Mouse (Mus musculus) liver, postnatal 0 days (tissue): ENCODE data around the gene Klf13. TPM values are rescaled to one million over a fixed set of nuclear protein-coding genes. Genes with fewer than 3 reads are reported as not detected.

Source experiments
- ATAC-seq: fragments of 200-750 bp; cut with Nextera tagmentation; 2 replicates; pipeline ENCODE4 v1.8.0; 2017; ENCODE audit warnings: mild to moderate bottlenecking, moderate library complexity
- DNase-seq: peaks from one replicate; pipeline ENCODE4 v3.0.0-alpha.2; 2016
- H3K27ac ChIP-seq: fragments of 300-500 bp; sonication (generic); 2 replicates; pipeline ENCODE4 v1.5.1; 2014; ENCODE audit warnings: antibody characterized with exemption, moderate library complexity, mild to moderate bottlenecking, low read depth
- H3K27me3 ChIP-seq: fragments of 300-500 bp; sonication (generic); 2 replicates; pipeline ENCODE4 v1.6.1; 2014; ENCODE audit warnings: low read length, control low read depth, mixed read lengths; ENCODE audit not compliant: insufficient read depth
- H3K36me3 ChIP-seq: fragments of 300-500 bp; sonication (generic); replicated peaks from 2 replicates; pipeline ENCODE4 v1.6.1; 2014; ENCODE audit warnings: mild to moderate bottlenecking, control low read depth, low read length, moderate library complexity, mixed read lengths; ENCODE audit not compliant: insufficient read depth
- H3K4me1 ChIP-seq: fragments of 300-500 bp; sonication (generic); 2 replicates; pipeline ENCODE4 v1.6.1; 2014; ENCODE audit warnings: antibody characterized with exemption, mild to moderate bottlenecking, control low read depth; ENCODE audit not compliant: insufficient read depth
- H3K4me2 ChIP-seq: fragments of 300-500 bp; sonication (generic); 2 replicates; pipeline ENCODE4 v1.6.1; 2014; ENCODE audit warnings: low read depth, mild to moderate bottlenecking, low read length, moderate library complexity, mixed read lengths
- H3K4me3 ChIP-seq: fragments of 300-500 bp; sonication (generic); 2 replicates; pipeline ENCODE4 v1.5.1; 2014; ENCODE audit warnings: low read depth, low read length
- H3K9ac ChIP-seq: fragments of 300-500 bp; sonication (generic); replicated peaks from 2 replicates; pipeline ENCODE4 v1.6.1; 2014; ENCODE audit warnings: mild to moderate bottlenecking, moderate library complexity
- H3K9me3 ChIP-seq: fragments of 300-500 bp; sonication (generic); 2 replicates; pipeline ENCODE4 v1.6.1; 2016; ENCODE audit warnings: mild to moderate bottlenecking, control low read depth, low read length, mixed read lengths
- CTCF ChIP-seq: sonication (generic); IDR thresholded peaks from 2 replicates; pipeline ENCODE4 v1.5.1; 2016; ENCODE audit warnings: antibody characterized with exemption, low read depth
- EP300 ChIP-seq: IDR thresholded peaks from 2 replicates; pipeline ENCODE4 v1.6.1; 2016; ENCODE audit warnings: antibody characterized with exemption, low read depth, mild to moderate bottlenecking
- WGBS: fragments of 180-500 bp; shearing (Covaris S2); extraction: QIAGEN DNeasy Blood & Tissue Kit; methylation state at CpG from one replicate; pipeline ENCODE4 v1.1.7; 2014; ENCODE audit not compliant: insufficient replicate concordance; 5-methylcytosine and 5-hydroxymethylcytosine counted together
- polyA plus RNA-seq: library from polyadenylated mRNA; unstranded; fragments of >200 nt; fragmentation: Nextera tagmentation; extraction: Ambion mirVana; gene quantifications from 2 replicates; pipeline ENCODE4 v1.2.1, GENCODE M21; 2015

The Klf13 gene
- polyA plus RNA-seq, 1 experiment from 2014 or later = 25.7 TPM

DNA sequence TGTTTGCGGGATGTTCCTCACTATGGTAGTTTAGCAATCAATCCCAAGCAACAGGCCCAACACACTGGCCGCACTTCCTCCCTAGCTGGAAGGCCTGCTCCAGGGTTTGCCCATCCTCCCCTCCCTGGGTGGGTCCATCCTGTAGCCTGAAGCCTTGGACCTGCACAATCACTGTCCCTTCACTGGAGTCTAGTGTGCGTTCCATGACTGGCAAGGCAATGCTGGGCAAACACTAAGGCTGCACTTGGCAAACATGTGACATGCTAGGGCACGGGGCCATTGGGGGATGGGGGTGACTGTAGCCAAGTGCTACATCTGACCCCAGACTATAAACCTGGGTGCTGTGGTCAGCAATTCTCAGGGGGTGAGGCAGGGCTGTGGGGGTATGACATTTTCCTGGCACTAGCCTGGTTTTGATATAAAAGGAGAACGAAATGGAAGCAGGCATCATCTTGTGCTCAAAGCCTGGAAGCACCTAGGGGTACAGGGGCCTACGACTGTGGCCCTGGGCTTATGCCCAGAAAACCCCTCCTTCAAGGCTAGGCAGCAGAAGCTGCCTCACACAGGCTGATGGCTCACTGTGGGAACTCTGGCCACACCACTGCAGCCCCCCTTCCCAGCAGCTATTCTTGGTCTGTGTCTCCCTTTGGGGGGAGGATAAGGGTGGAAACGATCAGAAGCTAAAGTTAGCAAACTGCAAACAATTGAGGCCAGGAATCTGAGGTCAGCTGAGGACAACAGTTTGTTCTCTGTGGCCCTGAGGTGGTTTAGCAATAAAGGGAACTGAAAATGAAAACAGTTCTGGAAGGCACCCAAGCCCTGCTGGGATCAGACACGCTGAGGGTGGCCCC is 27.1 kb downstream of the Klf13 start:
- peaks cover 90% of the 10 kb centered on the region for H3K4me1 ChIP-seq
- H3K27me3 ChIP-seq = no peaks in the 10 kb centered on the region
- H3K9ac ChIP-seq = peak overlapping the region; percentile 62
- peaks cover 5% of the 10 kb centered on the region; the same call in 1 of the 2 replicates for H3K36me3 ChIP-seq
- peak; percentile 75 for DNase-seq
- H3K9me3 ChIP-seq = no peaks in the 10 kb centered on the region
- H3K4me2 ChIP-seq = peak overlapping the region; percentile 58
- peak overlapping the region; percentile 99 for H3K27ac ChIP-seq
- ATAC-seq = peak; percentile 77
- TF ChIP-seq CTCF = no peak
- TF ChIP-seq EP300 = peak; percentile 79; the same call in 1 of the 2 replicates
- WGBS = 26% methylated on average over 8 of the region's 8 CpGs
- no peak overlapping the region for H3K4me3 ChIP-seq

GRCm38 (mm10) chr7:63910912-63911311 is 27.8 kb downstream of the Klf13 start:
- ATAC-seq = peak; percentile 34
- peak; percentile 61 for DNase-seq
- 27% methylated on average over 4 of the region's 4 CpGs for WGBS

GRCm38 (mm10) chr7:63910225-63910624 is 28.5 kb downstream of the Klf13 start:
- Histone ChIP-seq H3K9ac (peak overlapping the region; percentile 50), H3K9me3 (no peaks in the 10 kb centered on the region), H3K4me3 (no peak overlapping the region), H3K36me3 (peaks cover 5% of the 10 kb centered on the region; the same call in 1 of the 2 replicates), H3K4me2 (peak overlapping the region; percentile 58; the same call in 1 of the 2 replicates), H3K27ac (peak overlapping the region; percentile 99), H3K4me1 (peaks cover 92% of the 10 kb centered on the region), H3K27me3 (no peaks in the 10 kb centered on the region)
- DNase-seq (no peak), ATAC-seq (no peak)
- TF ChIP-seq CTCF = no peak
- no peak for TF ChIP-seq EP300
- WGBS = 67% methylated on average over 5 of the region's 5 CpGs

More at GRCm38 (mm10) chr7:63910912-63911311, 27.8 kb downstream of the Klf13 start:
- Histone ChIP-seq H3K9ac (peak overlapping the region; percentile 30; the same call in 1 of the 2 replicates), H3K9me3 (no peaks in the 10 kb centered on the region), H3K4me2 (peak overlapping the region; percentile 58), H3K27ac (peak overlapping the region; percentile 99), H3K4me1 (peaks cover 90% of the 10 kb centered on the region), H3K36me3 (peaks cover 5% of the 10 kb centered on the region; the same call in 1 of the 2 replicates), H3K4me3 (no peak overlapping the region), H3K27me3 (no peaks in the 10 kb centered on the region)
- TF ChIP-seq EP300 (no peak), CTCF (peak; percentile 48)

DNA sequence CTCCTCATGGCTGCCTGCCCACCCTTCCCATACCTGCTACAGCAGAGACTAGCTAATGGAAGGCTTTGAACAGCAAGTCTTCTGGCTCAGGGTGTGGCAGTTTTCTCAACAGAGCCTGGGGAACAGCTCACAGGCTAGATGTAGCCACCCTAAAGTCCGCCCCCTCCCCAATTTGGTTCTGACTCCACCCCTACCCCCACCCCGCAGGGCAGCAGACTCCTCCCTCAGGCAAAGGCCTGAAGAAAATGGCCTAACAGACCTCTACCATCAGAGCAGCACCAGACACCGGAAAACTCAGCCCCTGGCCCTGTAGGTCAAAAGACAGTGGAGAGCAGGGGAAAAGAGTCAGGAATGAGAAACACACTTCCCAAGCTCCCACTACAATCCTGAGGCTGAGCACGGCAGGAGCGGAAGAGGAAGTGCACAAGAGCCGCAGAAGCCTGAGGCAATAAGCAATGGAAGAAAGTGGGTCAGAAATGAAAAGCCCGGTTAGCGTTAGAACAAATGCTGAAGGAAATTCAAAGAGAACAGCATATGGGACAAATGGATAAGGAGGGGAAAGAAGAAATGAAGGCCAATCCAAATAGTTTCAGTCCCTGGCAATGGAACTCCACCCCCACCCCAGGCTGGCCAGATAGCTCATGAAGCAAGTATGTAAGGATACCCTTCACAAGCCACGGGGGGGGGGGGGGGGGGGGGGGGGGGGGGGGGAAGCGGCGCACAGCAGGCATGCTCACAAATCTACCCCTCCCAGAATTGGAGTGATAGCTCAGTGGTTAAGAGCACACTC is 30.0 kb downstream of the Klf13 start:
- H3K4me1 ChIP-seq = peaks cover 91% of the 10 kb centered on the region
- H3K27me3 ChIP-seq = no peaks in the 10 kb centered on the region
- WGBS = 34% methylated on average over 8 of the region's 11 CpGs
- peaks cover 5% of the 10 kb centered on the region; the same call in 1 of the 2 replicates for H3K36me3 ChIP-seq
- H3K9ac ChIP-seq = peak overlapping the region; percentile 48
- peak overlapping the region; percentile 99 for H3K27ac ChIP-seq
- no peak for TF ChIP-seq EP300
- no peak for TF ChIP-seq CTCF
- H3K4me3 ChIP-seq = no peak overlapping the region
- DNase-seq = no peak
- peak overlapping the region; percentile 53 for H3K4me2 ChIP-seq
- no peak for ATAC-seq
- H3K9me3 ChIP-seq = no peaks in the 10 kb centered on the region

DNA sequence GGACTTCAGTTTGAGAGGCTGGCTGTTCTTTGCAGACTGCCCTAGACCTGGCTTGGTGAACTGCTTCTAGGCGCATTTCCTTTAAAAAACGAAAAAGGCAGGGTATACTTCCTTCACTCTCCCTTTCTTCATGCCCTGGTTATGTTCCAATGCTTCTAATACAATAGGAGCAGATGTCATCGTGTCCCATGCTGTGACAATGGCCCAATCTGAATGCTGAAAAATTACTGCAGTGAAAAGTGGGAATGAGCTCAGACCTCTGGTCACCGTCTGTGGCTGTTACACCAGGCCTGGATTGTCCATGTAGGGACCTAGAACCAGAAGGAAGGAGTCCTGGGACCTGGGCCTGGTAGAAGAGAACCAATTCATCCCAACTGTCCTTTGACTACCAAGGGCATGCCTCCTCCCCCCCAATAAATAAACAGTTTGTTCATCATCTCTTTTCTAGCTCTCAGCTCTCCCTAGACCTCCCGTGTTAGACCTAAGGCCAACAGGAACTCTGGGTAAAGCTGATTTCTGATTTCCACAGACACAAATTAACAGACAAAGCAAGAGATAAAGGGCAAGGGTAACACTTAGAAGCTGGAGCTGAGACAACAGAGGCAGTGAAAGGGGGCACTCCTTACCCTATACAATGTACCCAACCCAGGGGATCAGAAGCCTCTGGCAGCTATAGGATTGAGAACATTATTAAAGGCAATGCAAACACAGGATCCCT is 30.8 kb downstream of the Klf13 start:
- peak overlapping the region; percentile 99 for H3K27ac ChIP-seq
- DNase-seq = no peak
- no peak overlapping the region for H3K4me3 ChIP-seq
- H3K36me3 ChIP-seq = peaks cover 5% of the 10 kb centered on the region; the same call in 1 of the 2 replicates
- peaks cover 91% of the 10 kb centered on the region for H3K4me1 ChIP-seq
- WGBS = 62% methylated on average over 5 of the region's 5 CpGs
- TF ChIP-seq CTCF (no peak), EP300 (no peak)
- H3K4me2 ChIP-seq = peak overlapping the region; percentile 53; the same call in 1 of the 2 replicates
- no peak for ATAC-seq
- no peaks in the 10 kb centered on the region for H3K27me3 ChIP-seq
- H3K9ac ChIP-seq = peak overlapping the region; percentile 48
- H3K9me3 ChIP-seq = no peaks in the 10 kb centered on the region
